Mouse (Mus musculus) heart, embryonic 11.5 days (tissue): ENCODE results near the gene Hemk1. TPM values are rescaled to one million over a fixed set of nuclear protein-coding genes. Genes with fewer than 3 reads are reported as not detected.
A peak's percentile ranks its signal among the peaks of the same experiment; 100 is the strongest.

Experiments used
- ATAC-seq: fragments of 200-750 bp; cut with Nextera tagmentation; replicated peaks from 2 replicates; pipeline ENCODE4 v1.8.0; 2017; ENCODE audit warnings: moderate library complexity; ENCODE audit not compliant: insufficient number of reproducible peaks, low FRiP score, low TSS enrichment
- H3K27ac ChIP-seq: fragments of 300-500 bp; sonication (generic); 2 replicates; pipeline ENCODE4 v1.5.1; 2014; ENCODE audit warnings: mild to moderate bottlenecking, low read depth, low read length
- H3K27me3 ChIP-seq: fragments of 300-500 bp; sonication (generic); 2 replicates; pipeline ENCODE4 v1.6.1; 2014; ENCODE audit warnings: mild to moderate bottlenecking, low read length, mixed read lengths; ENCODE audit not compliant: control insufficient read depth, insufficient read depth
- H3K36me3 ChIP-seq: fragments of 300-500 bp; sonication (generic); 2 replicates; pipeline ENCODE4 v1.6.1; 2014; ENCODE audit warnings: mild to moderate bottlenecking, low read length, moderate library complexity, mixed read lengths; ENCODE audit not compliant: control insufficient read depth, insufficient read depth
- H3K4me1 ChIP-seq: fragments of 300-500 bp; sonication (generic); 2 replicates; pipeline ENCODE4 v1.6.1; 2014; ENCODE audit warnings: low read length; ENCODE audit not compliant: control insufficient read depth, insufficient read depth
- H3K4me2 ChIP-seq: fragments of 300-500 bp; sonication (generic); 2 replicates; pipeline ENCODE4 v1.6.1; 2014; ENCODE audit warnings: mild to moderate bottlenecking, moderate library complexity
- H3K4me3 ChIP-seq: fragments of 300-500 bp; sonication (generic); 2 replicates; pipeline ENCODE4 v1.5.1; 2014; ENCODE audit warnings: low read depth, low read length
- H3K9ac ChIP-seq: fragments of 300-500 bp; sonication (generic); 2 replicates; pipeline ENCODE4 v1.6.1; 2014; ENCODE audit warnings: mild to moderate bottlenecking, low read depth, low read length, moderate library complexity
- H3K9me3 ChIP-seq: fragments of 300-500 bp; sonication (generic); replicated peaks from 2 replicates; pipeline ENCODE4 v1.6.1; 2016; ENCODE audit warnings: low read length; ENCODE audit not compliant: control insufficient read depth
- WGBS: fragments of 180-500 bp; shearing (Covaris S2); extraction: QIAGEN DNeasy Blood & Tissue Kit; methylation state at CpG from one replicate; pipeline ENCODE4 v1.1.7; 2014; ENCODE audit not compliant: insufficient replicate concordance; 5-methylcytosine and 5-hydroxymethylcytosine counted together
- polyA plus RNA-seq: library from polyadenylated mRNA; unstranded; fragments of >200 nt; fragmentation: Nextera tagmentation; extraction: Ambion mirVana; gene quantifications from 2 replicates; pipeline ENCODE4 v1.2.1, GENCODE M21; 2014

Gene Hemk1
- polyA plus RNA-seq, 1 experiment from 2014 or later = 12.1 TPM

DNA sequence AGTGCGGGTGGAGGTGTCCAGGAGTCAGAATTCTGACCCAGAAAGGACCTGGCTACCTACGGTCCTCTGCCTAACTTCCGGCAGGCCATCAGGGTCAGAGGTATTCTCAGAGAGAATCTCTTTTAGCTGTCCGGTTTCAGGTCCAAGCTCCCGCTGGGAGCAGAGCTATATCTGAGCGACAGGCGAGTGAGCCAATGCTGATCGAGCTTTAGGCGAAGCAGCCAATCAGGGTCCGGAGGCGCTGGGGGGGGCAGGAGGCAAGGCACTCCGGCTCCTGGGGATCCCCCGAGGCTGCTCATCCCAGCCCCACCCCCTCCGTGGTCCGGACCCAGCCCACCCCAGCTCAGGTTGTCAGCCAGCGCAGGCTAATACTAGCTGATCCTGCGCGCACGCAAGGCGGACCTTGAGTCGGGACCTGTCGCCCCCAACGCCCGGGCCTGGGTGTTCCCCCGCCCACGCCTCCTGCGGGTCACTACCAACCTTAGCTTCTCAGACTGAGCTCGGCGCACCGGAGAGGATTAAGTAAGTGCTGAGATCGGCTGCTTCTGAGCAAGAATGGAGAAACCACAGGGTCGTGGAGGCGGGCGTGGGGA, 2.2 kb upstream of the Hemk1 start, which contains the start of gene 6430571L13Rik:
Gene 6430571L13Rik (plus strand): TSS at position 336 of the 593 bp plus-strand sequence.
- Histone ChIP-seq H3K4me2 (peak within 1 kb of the TSS; percentile 90), H3K4me3 (peak within 1 kb of the TSS; percentile 70), H3K27me3 (peaks cover 16% of the 10 kb centered on the region), H3K36me3 (no peaks in the 10 kb centered on the region), H3K4me1 (no peaks in the 10 kb centered on the region; the same call in 1 of the 2 replicates), H3K27ac (no peak within 1 kb of the TSS), H3K9me3 (no peaks in the 10 kb centered on the region), H3K9ac (peak within 1 kb of the TSS; percentile 70)
- ATAC-seq = peak; percentile 89
- WGBS = under 1% methylated on average over 34 of the region's 34 CpGs

DNA sequence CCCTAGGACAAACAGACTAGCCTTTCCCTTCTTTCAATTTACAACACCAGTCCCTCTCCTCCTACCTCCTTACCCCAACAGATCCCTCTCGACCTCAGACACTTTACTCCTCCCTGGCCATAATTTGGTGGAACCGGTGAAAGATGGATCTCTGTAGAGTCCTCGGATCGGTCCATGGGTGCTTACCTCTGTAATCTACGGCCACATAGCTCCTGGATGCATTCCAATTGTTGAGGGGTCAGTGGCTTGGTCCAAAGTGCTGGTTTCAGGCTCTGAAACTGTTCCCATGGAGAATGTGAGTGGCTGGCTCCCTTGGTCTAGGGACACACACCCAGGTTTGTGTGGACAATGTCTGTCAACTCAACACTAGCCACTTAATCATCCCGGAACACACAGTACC, 1.8 kb downstream of the Hemk1 start:
- Histone ChIP-seq H3K4me1 (no peaks in the 10 kb centered on the region; the same call in 1 of the 2 replicates), H3K4me3 (no peak overlapping the region), H3K36me3 (peaks cover 5% of the 10 kb centered on the region; the same call in 1 of the 2 replicates), H3K27me3 (peaks cover 5% of the 10 kb centered on the region), H3K27ac (no peak overlapping the region), H3K4me2 (no peak overlapping the region), H3K9ac (no peak overlapping the region), H3K9me3 (no peaks in the 10 kb centered on the region)
- WGBS = 75% methylated on average over 6 of the region's 6 CpGs
- ATAC-seq = no peak

DNA sequence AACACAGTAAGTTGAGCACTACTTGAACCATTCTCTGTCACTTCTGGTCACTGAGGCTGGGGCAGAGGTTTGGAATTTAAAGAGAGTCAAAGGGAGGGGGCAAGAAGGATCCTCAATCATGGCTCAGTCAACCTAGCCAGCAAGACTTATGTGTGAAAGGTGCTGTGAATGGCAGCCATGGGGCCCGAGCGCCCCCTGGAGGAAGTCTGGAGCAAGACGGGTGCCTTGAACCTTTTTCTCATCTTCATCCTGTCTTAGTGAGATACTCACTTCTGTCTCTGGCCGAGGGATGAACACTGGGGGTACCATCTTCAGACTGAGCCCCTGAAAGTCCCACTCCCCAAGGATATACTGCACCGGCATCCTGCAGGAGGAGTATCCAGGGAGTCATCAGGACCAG, 2.2 kb downstream of the Hemk1 start:
- no peak overlapping the region for H3K27ac ChIP-seq
- peaks cover under 1% of the 10 kb centered on the region; the same call in 1 of the 2 replicates for H3K27me3 ChIP-seq
- H3K9me3 ChIP-seq = no peaks in the 10 kb centered on the region
- peaks cover 5% of the 10 kb centered on the region; the same call in 1 of the 2 replicates for H3K36me3 ChIP-seq
- ATAC-seq = no peak
- H3K4me2 ChIP-seq = no peak overlapping the region
- WGBS = 10% methylated on average over 5 of the region's 5 CpGs
- H3K4me1 ChIP-seq = no peaks in the 10 kb centered on the region; the same call in 1 of the 2 replicates
- no peak overlapping the region for H3K9ac ChIP-seq
- no peak overlapping the region for H3K4me3 ChIP-seq

DNA sequence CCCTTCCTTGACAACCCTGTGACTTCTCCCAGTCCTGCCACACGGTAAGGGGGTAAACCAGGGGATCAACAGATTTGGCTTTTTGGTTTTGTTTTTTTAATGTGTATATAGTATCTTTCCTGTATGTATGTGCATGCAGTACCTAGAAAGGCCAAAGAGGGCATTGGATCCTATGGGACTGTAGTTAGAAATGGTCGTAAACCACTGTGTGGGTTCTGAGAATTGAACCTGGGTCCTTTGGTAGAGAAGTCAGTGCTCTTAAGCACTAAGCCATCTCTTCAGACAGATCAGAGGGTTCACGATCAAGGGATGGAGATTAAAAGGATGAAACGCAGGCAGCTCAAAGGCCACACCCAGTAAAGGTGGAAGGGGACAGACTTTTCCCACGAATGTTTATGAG, 3.1 kb downstream of the Hemk1 start:
- H3K27ac ChIP-seq = no peak overlapping the region

GRCm38 (mm10) chr9:107334356-107334755, 3.8 kb downstream of the Hemk1 start:
- Histone ChIP-seq H3K4me2 (no peak overlapping the region), H3K27ac (no peak overlapping the region), H3K4me3 (no peak overlapping the region), H3K36me3 (peaks cover 5% of the 10 kb centered on the region; the same call in 1 of the 2 replicates), H3K27me3 (no peaks in the 10 kb centered on the region), H3K9me3 (no peaks in the 10 kb centered on the region), H3K4me1 (no peaks in the 10 kb centered on the region; the same call in 1 of the 2 replicates), H3K9ac (no peak overlapping the region)
- 84% methylated on average over 6 of the region's 6 CpGs for WGBS
- ATAC-seq = no peak

More for the DNA sequence above, 3.1 kb downstream of the Hemk1 start:
- H3K4me1 ChIP-seq = no peaks in the 10 kb centered on the region; the same call in 1 of the 2 replicates
- H3K4me2 ChIP-seq = no peak overlapping the region
- peaks cover 5% of the 10 kb centered on the region; the same call in 1 of the 2 replicates for H3K36me3 ChIP-seq
- no peaks in the 10 kb centered on the region for H3K9me3 ChIP-seq
- no peak overlapping the region for H3K9ac ChIP-seq
- H3K4me3 ChIP-seq = no peak overlapping the region
- H3K27me3 ChIP-seq = no peaks in the 10 kb centered on the region
- 84% methylated on average over 5 of the region's 5 CpGs for WGBS
- no peak for ATAC-seq

DNA sequence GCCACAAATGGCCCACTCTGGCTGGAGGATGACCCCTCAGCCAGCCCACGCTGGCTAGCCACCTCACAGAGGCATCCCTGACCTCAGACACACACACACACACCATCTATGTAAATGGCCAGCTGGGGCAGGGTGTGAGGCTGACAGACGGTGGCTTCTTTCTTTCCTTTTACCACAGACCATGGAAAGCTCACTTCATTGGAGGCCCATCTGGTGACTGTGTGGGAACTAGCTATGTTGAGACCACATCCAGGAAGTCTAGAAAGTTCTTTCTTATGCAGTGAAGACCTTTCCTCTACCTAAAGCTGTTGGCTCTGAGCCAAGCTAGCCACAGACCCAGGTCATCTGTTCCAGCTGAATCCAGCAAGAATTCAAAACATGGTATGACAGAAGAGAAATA, 4.5 kb downstream of the Hemk1 start:
- Histone ChIP-seq H3K36me3 (peaks cover 5% of the 10 kb centered on the region; the same call in 1 of the 2 replicates), H3K4me3 (no peak overlapping the region), H3K4me1 (no peaks in the 10 kb centered on the region; the same call in 1 of the 2 replicates), H3K9ac (no peak overlapping the region), H3K9me3 (no peaks in the 10 kb centered on the region), H3K4me2 (no peak overlapping the region), H3K27me3 (no peaks in the 10 kb centered on the region), H3K27ac (no peak overlapping the region)
- WGBS = 54% methylated on average over 2 of the region's 2 CpGs
- no peak for ATAC-seq

DNA sequence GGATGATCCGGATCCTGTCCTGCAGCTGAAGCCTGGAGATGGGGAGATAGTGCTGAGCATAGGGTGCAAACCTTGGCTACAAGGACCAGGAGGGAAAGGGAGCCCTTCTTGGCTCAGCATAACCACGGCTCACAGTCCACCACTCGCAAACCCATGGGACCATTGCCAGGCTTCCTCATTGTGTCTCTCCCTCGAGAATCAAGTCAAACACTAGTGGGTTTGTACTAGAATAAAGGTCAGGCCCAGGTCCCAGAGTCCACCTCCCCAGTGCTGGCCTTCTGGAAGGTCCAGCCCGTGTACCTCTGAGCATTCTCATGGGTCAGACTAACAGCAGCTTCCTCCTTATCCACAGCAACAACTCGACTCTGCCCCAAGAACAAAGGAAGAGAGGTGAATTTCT, 7.4 kb downstream of the Hemk1 start:
- Histone ChIP-seq H3K27me3 (no peaks in the 10 kb centered on the region), H3K36me3 (peaks cover 9% of the 10 kb centered on the region), H3K27ac (no peak overlapping the region), H3K9ac (no peak overlapping the region), H3K9me3 (no peaks in the 10 kb centered on the region), H3K4me2 (no peak overlapping the region), H3K4me1 (no peaks in the 10 kb centered on the region; the same call in 1 of the 2 replicates), H3K4me3 (no peak overlapping the region)
- WGBS = 72% methylated on average over 6 of the region's 6 CpGs
- no peak for ATAC-seq

DNA sequence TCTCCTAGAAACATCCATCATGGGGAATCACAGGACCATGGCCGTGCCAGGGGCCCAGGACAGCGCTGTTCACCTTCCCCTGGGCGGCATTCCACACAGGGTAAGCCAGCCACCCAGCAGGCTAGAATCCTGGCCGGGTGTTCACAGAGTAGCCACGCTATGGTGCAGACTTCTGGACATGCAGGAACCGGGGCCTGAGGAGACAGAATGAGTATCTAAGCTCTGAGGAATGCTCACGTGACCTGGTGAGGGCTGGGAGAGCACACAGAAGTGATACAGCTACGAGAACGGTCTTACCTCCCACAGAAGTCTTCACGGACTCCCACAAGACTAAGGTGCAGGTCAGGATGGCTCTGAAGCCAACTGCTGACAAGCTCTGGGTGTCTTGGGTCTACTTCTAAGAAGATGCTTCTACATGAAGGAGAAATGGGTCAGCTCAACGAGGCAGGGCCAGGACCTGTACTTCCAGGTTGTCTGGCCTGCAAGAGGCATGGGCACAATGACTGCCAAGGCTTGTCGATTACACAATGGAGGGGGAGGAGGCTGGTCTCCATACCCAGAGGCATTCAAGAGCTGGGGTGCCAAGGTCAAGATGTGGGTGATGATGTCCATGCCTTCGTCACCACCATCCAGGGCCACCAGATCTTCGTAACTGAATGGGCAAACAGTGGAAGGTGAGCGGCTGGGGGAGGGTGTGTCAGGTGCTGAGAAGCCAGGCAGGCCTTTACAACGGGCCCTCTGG, 10.1 kb downstream of the Hemk1 start:
- H3K27me3 ChIP-seq = no peaks in the 10 kb centered on the region
- no peak overlapping the region for H3K9ac ChIP-seq
- WGBS = 81% methylated on average over 16 of the region's 16 CpGs
- H3K36me3 ChIP-seq = peaks cover 9% of the 10 kb centered on the region
- H3K27ac ChIP-seq = no peak overlapping the region
- no peak overlapping the region for H3K4me3 ChIP-seq
- ATAC-seq = no peak
- H3K9me3 ChIP-seq = no peaks in the 10 kb centered on the region
- no peak overlapping the region for H3K4me2 ChIP-seq
- no peaks in the 10 kb centered on the region; the same call in 1 of the 2 replicates for H3K4me1 ChIP-seq
